Mouse (Mus musculus) G1E (cell line): ENCODE results near the gene Shroom2. TPM values are rescaled to one million over a fixed set of nuclear protein-coding genes. Genes with fewer than 3 reads are reported as not detected.

Experiments
- ATAC-seq: 2 replicates; pipeline ENCODE4 v1.8.0; 2016; ENCODE audit warnings: mild to moderate bottlenecking; ENCODE audit not compliant: insufficient number of reproducible peaks, poor library complexity, low FRiP score, severe bottlenecking; ENCODE audit errors: extremely low read depth
- DNase-seq: peaks from one replicate; pipeline ENCODE4 v3.0.0; 2012; ENCODE audit warnings: low spot score
- H3K27me3 ChIP-seq: 2 replicates; pipeline ENCODE4 v1.6.1; 2012; ENCODE audit warnings: mild to moderate bottlenecking, low read length, inconsistent platforms; ENCODE audit not compliant: insufficient read depth
- H3K36me3 ChIP-seq: replicated peaks from 2 replicates; pipeline ENCODE3; 2012; ENCODE audit warnings: mild to moderate bottlenecking, inconsistent platforms
- H3K4me1 ChIP-seq: 2 replicates; pipeline ENCODE4 v1.6.1; 2012; ENCODE audit warnings: low read depth, low read length, inconsistent platforms, mixed read lengths; ENCODE audit not compliant: insufficient read depth
- H3K4me3 ChIP-seq: 2 replicates; pipeline ENCODE4 v1.5.1; 2012; ENCODE audit warnings: low read depth, mild to moderate bottlenecking, inconsistent platforms, low read length, moderate library complexity, mixed read lengths
- H3K9me3 ChIP-seq: replicated peaks from 2 replicates; pipeline ENCODE4 v1.6.1; 2012; ENCODE audit warnings: inconsistent platforms
- CTCF ChIP-seq: IDR thresholded peaks from 2 replicates; pipeline ENCODE4 v1.5.1; 2012; ENCODE audit warnings: low read depth, low read length, inconsistent platforms, mixed read lengths
- GATA1 ChIP-seq: IDR thresholded peaks from 2 replicates; pipeline ENCODE4 v1.6.1; 2012; ENCODE audit warnings: borderline replicate concordance, low read length, inconsistent platforms, mixed read lengths
- GATA2 ChIP-seq: IDR thresholded peaks from 2 replicates; pipeline ENCODE4 v1.6.1; 2012; ENCODE audit warnings: low read depth, low read length, inconsistent platforms, borderline replicate concordance
- POLR2AphosphoS5 ChIP-seq: IDR thresholded peaks from 2 replicates; pipeline ENCODE4 v1.6.1; 2012; ENCODE audit warnings: low read depth, low read length, inconsistent platforms; ENCODE audit not compliant: insufficient replicate concordance
- TAL1 ChIP-seq: conservative IDR thresholded peaks from 2 replicates; pipeline ENCODE4 v1.6.1; 2012; ENCODE audit warnings: low read depth, low read length, inconsistent platforms, mixed read lengths
- polyA plus RNA-seq: library from polyadenylated mRNA; stranded (reverse); fragments of >175 nt; gene quantifications from 2 replicates; pipeline ENCODE4 v1.2.3, GENCODE M21; 2012
- total RNA-seq, 2 experiments: library from RNA; stranded (forward) in 1 of 2; stranded (reverse) in 1 of 2; fragments of 200-1000 nt in 1 of 2; fragments of >200 nt in 1 of 2; fragmentation: Nextera tagmentation in 1 of 2; gene quantifications; 2 replicates each; pipeline ENCODE4 v1.2.3; 2014 to 2017

The Shroom2 gene
- total RNA-seq (2014; fragmentation: Nextera tagmentation) (not detected in 2 replicates), total RNA-seq (2017) (0.05 and 0.06 TPM in 2 replicates), polyA plus RNA-seq (not detected in 2 replicates)

DNA sequence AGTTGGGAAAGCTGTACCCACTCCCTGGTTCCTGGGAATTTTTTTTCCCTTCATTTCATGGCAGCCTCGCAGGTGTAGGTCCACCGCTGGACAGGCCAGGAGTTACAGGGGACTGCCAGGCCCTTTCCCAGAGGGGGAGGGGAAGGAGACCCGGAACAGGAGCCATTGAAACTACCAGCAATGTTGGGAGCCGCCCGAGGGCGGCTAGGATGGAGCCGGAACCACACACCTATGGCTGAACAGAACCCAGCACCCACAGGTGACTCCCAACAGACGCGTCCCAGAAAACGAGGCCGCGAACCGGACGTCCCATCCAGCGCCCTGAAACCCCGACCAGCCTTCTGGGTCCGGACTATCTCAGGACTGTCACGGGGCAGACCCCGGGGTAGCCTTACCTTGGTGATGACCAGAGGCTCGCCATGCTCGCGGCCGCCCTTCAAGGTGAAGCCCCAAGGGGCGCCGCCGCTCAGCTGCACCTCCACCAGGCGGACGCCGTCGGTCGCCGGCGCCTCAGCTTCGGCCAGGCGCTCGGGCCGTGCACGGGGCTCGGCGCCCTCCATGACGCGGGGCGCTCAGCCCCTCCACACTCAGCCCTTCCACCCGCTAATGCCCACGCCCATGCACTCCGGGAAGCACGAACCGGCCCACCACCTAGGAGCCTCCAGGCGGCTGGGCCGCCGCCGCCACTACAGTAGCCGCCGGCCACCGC is at the start of gene Shroom2:
Shroom2 (minus strand) TSS at position 575 of the 709 bp plus-strand sequence.
- H3K36me3 ChIP-seq, result no peaks in the 10 kb centered on the region
- DNase-seq (no peak), ATAC-seq (no peak)
- H3K4me3 ChIP-seq, result no peak within 1 kb of the TSS
- peaks cover 3% of the 10 kb centered on the region; the same call in 1 of the 2 replicates for H3K27me3 ChIP-seq
- H3K9me3 ChIP-seq, result no peaks in the 10 kb centered on the region
- TF ChIP-seq POLR2AphosphoS5, result no peak
- TF ChIP-seq TAL1, result no peak
- TF ChIP-seq GATA1, result no peak
- TF ChIP-seq GATA2, result no peak
- TF ChIP-seq CTCF, result no peak
- no peaks in the 10 kb centered on the region for H3K4me1 ChIP-seq

DNA sequence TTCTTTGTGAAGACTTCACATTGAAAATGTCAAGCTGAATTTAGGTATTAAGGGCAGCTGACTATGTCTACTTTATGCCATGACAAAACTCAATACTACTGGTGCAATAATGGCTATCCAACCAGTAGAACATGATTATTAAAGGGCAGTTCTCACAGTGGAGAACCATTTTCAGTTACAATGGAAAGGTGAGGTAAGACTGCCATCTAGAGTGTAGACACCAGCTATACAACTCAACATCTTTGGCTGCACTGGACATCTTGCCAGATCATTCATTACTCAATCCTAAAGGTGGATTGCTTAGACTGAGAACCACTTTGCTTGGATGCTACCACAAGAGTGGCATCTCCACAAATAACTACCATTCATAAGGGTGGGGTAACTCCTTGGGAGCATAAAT is 49.7 kb upstream of the Shroom2 start:
- DNase-seq (no peak), ATAC-seq (no peak)
- no peaks in the 10 kb centered on the region for H3K27me3 ChIP-seq
- H3K4me1 ChIP-seq, result no peaks in the 10 kb centered on the region
- no peak for TF ChIP-seq CTCF
- no peak for TF ChIP-seq TAL1
- TF ChIP-seq GATA1, result no peak
- TF ChIP-seq POLR2AphosphoS5, result no peak
- TF ChIP-seq GATA2, result no peak
- no peaks in the 10 kb centered on the region for H3K9me3 ChIP-seq
- no peak overlapping the region for H3K4me3 ChIP-seq
- H3K36me3 ChIP-seq, result no peaks in the 10 kb centered on the region

- Histone ChIP-seq H3K36me3 (no peaks in the 10 kb centered on the region), H3K4me3 (no peak overlapping the region), H3K4me1 (no peaks in the 10 kb centered on the region), H3K27me3 (no peaks in the 10 kb centered on the region), H3K9me3 (no peaks in the 10 kb centered on the region)
- DNase-seq (no peak), ATAC-seq (no peak)
- no peak for TF ChIP-seq GATA2
- no peak for TF ChIP-seq CTCF
- no peak for TF ChIP-seq POLR2AphosphoS5
- TF ChIP-seq GATA1, result no peak
- TF ChIP-seq TAL1, result no peak
These were observed 44.1 kb upstream of the Shroom2 start for GRCm38 (mm10) chrX:152813339-152813738.

DNA sequence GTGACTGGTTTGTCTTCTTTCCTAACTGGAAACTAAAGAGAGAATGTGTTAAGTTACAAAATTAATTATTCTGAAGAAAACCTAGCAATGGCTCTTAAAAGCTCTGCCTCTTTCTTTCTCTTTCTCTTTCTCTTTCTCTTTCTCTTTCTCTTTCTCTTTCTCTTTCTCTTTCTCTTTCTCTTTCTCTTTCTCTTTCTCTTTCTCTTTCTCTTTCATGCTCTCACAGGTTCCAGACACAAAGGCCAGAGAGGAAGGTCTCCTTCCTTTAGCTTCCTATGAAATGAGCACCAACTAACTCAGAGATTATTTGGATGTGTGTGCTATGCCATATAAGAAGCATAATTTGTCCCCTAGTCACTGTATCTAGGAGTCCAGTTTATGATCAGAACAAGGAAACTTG is 36.1 kb upstream of the Shroom2 start:
- ATAC-seq (no peak), DNase-seq (no peak)

DNA sequence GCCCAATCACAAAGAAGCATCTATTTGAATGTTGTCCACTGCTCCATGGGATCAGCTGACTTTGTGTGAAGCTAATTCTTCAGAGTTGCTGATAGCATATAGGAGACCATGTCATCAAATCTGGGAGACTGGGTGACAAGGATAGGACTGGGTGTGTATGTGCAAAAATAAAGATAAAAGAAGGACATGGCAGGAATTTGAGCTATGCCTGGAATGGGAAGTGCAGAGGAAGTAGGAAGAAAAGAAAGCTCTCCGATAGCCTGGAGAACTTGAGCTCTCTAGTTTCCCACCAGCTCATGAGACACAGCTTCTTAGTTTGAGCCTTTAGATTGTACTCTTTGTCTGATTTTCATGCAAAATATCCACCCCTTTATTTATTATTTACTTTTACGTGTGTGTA is 19.3 kb upstream of the Shroom2 start:
- TF ChIP-seq GATA2 (no peak), TAL1 (no peak), POLR2AphosphoS5 (no peak), CTCF (no peak)
- no peaks in the 10 kb centered on the region for H3K9me3 ChIP-seq
- no peaks in the 10 kb centered on the region for H3K4me1 ChIP-seq
- no peak for DNase-seq
- no peaks in the 10 kb centered on the region for H3K27me3 ChIP-seq
- no peaks in the 10 kb centered on the region for H3K36me3 ChIP-seq
- ATAC-seq, result no peak
- no peak overlapping the region for H3K4me3 ChIP-seq

More for the DNA sequence above, 36.1 kb upstream of the Shroom2 start:
- Histone ChIP-seq H3K4me1 (no peaks in the 10 kb centered on the region), H3K9me3 (no peaks in the 10 kb centered on the region), H3K27me3 (no peaks in the 10 kb centered on the region), H3K4me3 (no peak overlapping the region), H3K36me3 (no peaks in the 10 kb centered on the region)
- TF ChIP-seq TAL1 (no peak), GATA1 (no peak), CTCF (no peak), GATA2 (no peak), POLR2AphosphoS5 (no peak)

DNA sequence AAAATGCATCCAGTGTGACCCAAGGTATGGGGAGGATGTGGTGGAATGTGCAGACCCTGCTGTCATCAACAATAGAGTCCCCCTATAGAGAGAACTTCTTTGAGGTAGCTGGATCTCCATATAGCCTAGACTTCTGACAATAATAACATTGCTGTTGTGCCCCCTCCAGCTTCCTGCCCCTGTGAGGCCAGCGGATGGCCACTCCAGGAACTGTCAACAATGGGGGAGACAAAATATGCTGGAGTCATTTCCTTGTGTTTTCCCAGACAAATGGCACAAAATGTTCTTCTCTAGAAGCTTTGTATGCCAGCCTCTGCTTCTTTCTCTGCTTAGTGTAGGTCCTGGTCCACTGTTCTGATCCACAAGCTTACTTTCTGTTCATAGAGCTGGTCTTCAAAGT is 18.9 kb upstream of the Shroom2 start:
- H3K9me3 ChIP-seq, result no peaks in the 10 kb centered on the region
- no peaks in the 10 kb centered on the region for H3K27me3 ChIP-seq
- ATAC-seq (no peak), DNase-seq (no peak)
- no peaks in the 10 kb centered on the region for H3K36me3 ChIP-seq
- H3K4me1 ChIP-seq, result no peaks in the 10 kb centered on the region
- H3K4me3 ChIP-seq, result no peak overlapping the region
- TF ChIP-seq CTCF, result no peak
- TF ChIP-seq POLR2AphosphoS5, result no peak
- TF ChIP-seq TAL1, result no peak
- TF ChIP-seq GATA2, result no peak
- TF ChIP-seq GATA1, result no peak
